Mouse (Mus musculus): ENCODE results near the gene Wdr26. TPM values are rescaled to one million over a fixed set of nuclear protein-coding genes. Genes with fewer than 3 reads are reported as not detected.

Wdr26 gene
- polyA plus RNA-seq, 1 experiment, result 17.8 TPM

GRCm38 (mm10) chr1:181151541-181151940 lies 60.3 kb downstream of the Wdr26 start:
- H3K36me3 ChIP-seq (ENCODE audit: control insufficient read depth), result peaks cover 51% of the 10 kb centered on the region
- H3K27me3 ChIP-seq (ENCODE audit: control insufficient read depth), result no peaks in the 10 kb centered on the region
- H3K4me1 ChIP-seq (ENCODE audit: control insufficient read depth), result peaks cover 64% of the 10 kb centered on the region
- TF ChIP-seq GATA1 (IDR thresholded peaks at IDR 0.05; ENCODE audit: low read length), result no peak
- no peak for TF ChIP-seq TAL1 (IDR thresholded peaks at IDR 0.05; ENCODE audit: low read length)
- peak overlapping the region; percentile 92 for H3K4me3 ChIP-seq (replicated peaks)
- no peaks in the 10 kb centered on the region for H3K9me3 ChIP-seq (ENCODE audit: control insufficient read depth, low read length)

GRCm38 (mm10) chr1:181150827-181151534 lies 60.8 kb downstream of the Wdr26 start:
- H3K9me3 ChIP-seq (ENCODE audit: control insufficient read depth, low read length), result no peaks in the 10 kb centered on the region
- peaks cover 47% of the 10 kb centered on the region for H3K36me3 ChIP-seq (ENCODE audit: control insufficient read depth)
- H3K27me3 ChIP-seq (ENCODE audit: control insufficient read depth), result no peaks in the 10 kb centered on the region
- H3K4me3 ChIP-seq (replicated peaks), result peak overlapping the region; percentile 92
- TF ChIP-seq TAL1 (IDR thresholded peaks at IDR 0.05; ENCODE audit: low read length) (no peak), GATA1 (IDR thresholded peaks at IDR 0.05; ENCODE audit: low read length) (no peak)
- H3K4me1 ChIP-seq (ENCODE audit: control insufficient read depth), result peaks cover 69% of the 10 kb centered on the region

DNA sequence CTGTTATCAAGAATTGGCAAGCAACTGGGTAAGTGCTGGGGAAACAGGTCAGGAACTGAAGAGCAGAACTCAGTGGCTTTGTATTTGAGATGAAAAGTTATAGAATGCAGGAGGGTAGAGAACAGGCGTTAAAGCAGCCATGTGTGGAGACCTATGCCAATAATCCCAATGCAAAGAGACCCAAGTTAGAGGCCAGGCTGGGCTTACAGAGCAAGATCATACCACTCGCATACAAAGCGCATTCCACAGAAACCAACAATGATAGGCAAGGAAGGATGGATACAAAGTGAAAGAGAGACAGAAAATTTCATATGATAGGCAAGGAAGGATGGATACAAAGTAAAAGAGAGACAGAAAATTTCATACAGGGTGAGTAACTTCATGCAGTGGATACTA lies 61.4 kb downstream of the Wdr26 start:
- Histone ChIP-seq H3K9me3 (ENCODE audit: control insufficient read depth, low read length) (no peaks in the 10 kb centered on the region), H3K36me3 (ENCODE audit: control insufficient read depth) (peaks cover 41% of the 10 kb centered on the region), H3K4me3 (replicated peaks) (peak overlapping the region; percentile 92), H3K27me3 (ENCODE audit: control insufficient read depth) (no peaks in the 10 kb centered on the region), H3K4me1 (ENCODE audit: control insufficient read depth) (peaks cover 74% of the 10 kb centered on the region)
- TF ChIP-seq GATA1 (IDR thresholded peaks at IDR 0.05; ENCODE audit: low read length) (no peak), TAL1 (IDR thresholded peaks at IDR 0.05; ENCODE audit: low read length) (no peak)

DNA sequence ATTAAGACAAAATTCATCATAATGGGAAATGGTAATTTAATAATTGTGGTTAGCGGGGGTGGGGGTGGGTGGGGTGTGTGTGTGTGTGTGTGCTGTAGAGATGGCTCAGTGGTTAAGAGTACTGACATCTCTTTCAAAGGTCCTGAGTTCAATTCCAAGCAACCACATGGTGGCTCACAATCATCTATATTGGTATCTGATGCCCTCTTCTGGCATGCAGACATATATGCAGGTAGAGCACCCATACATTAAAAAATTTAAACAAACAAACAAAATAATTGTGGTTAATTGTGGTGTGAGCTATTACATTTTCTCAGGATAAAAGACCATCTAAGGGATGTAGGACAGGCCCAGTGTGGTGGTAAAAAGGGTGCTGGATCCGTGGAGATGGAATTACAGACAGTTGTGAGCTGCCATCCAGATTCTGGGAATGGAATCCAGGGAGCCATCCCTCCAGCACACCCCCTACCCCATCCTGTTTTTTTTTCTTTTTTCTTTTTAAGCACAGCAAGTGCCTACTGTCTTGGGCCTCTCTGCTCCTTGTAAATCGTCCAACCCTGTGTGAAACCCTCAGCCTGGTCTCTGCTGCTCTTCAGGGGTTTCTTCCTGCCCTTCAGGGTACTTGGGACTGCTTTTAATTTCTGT lies 62.3 kb downstream of the Wdr26 start:
- no peaks in the 10 kb centered on the region for H3K27me3 ChIP-seq (ENCODE audit: control insufficient read depth)
- H3K9me3 ChIP-seq (ENCODE audit: control insufficient read depth, low read length), result no peaks in the 10 kb centered on the region
- H3K4me3 ChIP-seq (replicated peaks), result no peak overlapping the region
- TF ChIP-seq TAL1 (IDR thresholded peaks at IDR 0.05; ENCODE audit: low read length), result no peak
- TF ChIP-seq GATA1 (IDR thresholded peaks at IDR 0.05; ENCODE audit: low read length), result no peak
- peaks cover 78% of the 10 kb centered on the region for H3K4me1 ChIP-seq (ENCODE audit: control insufficient read depth)
- peaks cover 32% of the 10 kb centered on the region for H3K36me3 ChIP-seq (ENCODE audit: control insufficient read depth)

- Histone ChIP-seq H3K27me3 (ENCODE audit: control insufficient read depth) (no peaks in the 10 kb centered on the region), H3K4me1 (ENCODE audit: control insufficient read depth) (peaks cover 78% of the 10 kb centered on the region), H3K36me3 (ENCODE audit: control insufficient read depth) (peaks cover 23% of the 10 kb centered on the region), H3K4me3 (replicated peaks) (peak overlapping the region; percentile 19), H3K9me3 (ENCODE audit: control insufficient read depth, low read length) (no peaks in the 10 kb centered on the region)
- TF ChIP-seq GATA1 (IDR thresholded peaks at IDR 0.05; ENCODE audit: low read length), result no peak; the same call in 1 of the 2 replicates
- TF ChIP-seq TAL1 (IDR thresholded peaks at IDR 0.05; ENCODE audit: low read length), result no peak
Measured at GRCm38 (mm10) chr1:181148540-181148939, 63.3 kb downstream of the Wdr26 start.

- Histone ChIP-seq H3K4me3 (replicated peaks) (peak overlapping the region; percentile 96), H3K27me3 (ENCODE audit: control insufficient read depth) (no peaks in the 10 kb centered on the region), H3K36me3 (ENCODE audit: control insufficient read depth) (peaks cover 30% of the 10 kb centered on the region), H3K4me1 (ENCODE audit: control insufficient read depth) (peaks cover 71% of the 10 kb centered on the region), H3K9me3 (ENCODE audit: control insufficient read depth, low read length) (no peaks in the 10 kb centered on the region)
- TF ChIP-seq TAL1 (IDR thresholded peaks at IDR 0.05; ENCODE audit: low read length) (no peak), GATA1 (IDR thresholded peaks at IDR 0.05; ENCODE audit: low read length) (no peak)
Measured at GRCm38 (mm10) chr1:181146187-181146586, 65.6 kb downstream of the Wdr26 start.

DNA sequence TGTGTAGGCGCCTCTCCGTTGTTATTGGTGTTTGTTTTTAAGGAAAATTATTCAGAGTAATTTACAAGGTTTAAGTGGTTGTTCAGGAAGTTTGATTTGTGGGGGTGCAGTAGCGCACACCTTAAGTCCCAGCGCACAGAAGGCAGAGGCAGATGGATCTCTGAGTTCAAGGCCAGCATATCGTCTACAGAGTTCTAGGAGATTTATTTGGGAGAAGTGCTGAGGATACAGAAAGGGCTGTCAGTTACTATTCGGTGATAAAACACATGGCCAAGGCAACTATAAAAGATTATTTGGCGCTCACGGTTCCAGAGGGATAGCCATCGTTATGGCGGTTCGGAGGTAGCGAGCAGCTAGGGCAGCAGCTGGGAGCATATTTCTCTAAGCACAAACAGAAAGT lies 66.8 kb downstream of the Wdr26 start:
- TF ChIP-seq GATA1 (IDR thresholded peaks at IDR 0.05; ENCODE audit: low read length) (no peak), TAL1 (IDR thresholded peaks at IDR 0.05; ENCODE audit: low read length) (no peak)
- H3K9me3 ChIP-seq (ENCODE audit: control insufficient read depth, low read length), result no peaks in the 10 kb centered on the region
- peaks cover 61% of the 10 kb centered on the region for H3K4me1 ChIP-seq (ENCODE audit: control insufficient read depth)
- H3K4me3 ChIP-seq (replicated peaks), result peak overlapping the region; percentile 96
- H3K27me3 ChIP-seq (ENCODE audit: control insufficient read depth), result no peaks in the 10 kb centered on the region
- H3K36me3 ChIP-seq (ENCODE audit: control insufficient read depth), result peaks cover 38% of the 10 kb centered on the region

DNA sequence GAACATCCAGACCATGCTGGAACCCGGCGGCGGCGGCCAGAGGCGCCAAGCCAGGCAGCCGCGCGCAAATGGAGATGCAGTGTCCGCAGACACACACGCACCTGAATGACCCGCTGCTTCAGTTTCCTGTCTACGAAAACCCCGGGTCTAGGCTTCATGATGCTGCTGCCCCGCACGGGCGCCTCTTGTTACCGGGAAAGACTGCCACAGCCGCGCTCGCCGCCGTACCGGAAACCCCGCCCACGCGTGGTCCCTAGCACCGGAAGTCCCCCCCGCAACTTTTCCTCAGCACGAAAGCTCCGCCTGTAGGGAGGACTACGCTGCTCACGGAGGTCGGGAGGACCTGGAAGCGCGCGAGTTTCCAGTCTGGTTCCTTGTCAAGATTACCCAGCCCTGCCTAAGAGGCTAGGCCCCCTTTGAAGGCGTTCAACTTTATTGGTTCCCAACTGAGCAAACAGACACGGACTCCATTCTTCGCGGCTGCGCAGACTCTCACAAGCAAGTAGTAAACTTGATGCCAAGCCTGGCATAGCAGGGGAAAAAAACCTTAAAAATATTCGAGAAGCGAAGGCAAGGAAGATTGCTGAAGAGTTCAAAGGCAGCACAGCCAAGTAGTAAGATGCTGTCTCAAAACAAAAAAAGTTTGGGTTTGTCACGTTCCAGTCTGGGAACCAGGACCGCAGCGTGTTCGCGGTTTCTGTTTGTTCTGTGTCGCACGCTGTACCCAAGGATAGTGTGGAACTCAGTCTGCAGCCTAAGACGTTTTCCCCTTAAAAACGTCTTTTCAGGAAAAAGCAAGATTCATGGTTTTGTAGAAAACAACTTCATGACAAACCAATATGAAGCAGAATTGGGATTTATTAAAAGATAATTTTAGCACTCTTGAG lies 67.6 kb downstream of the Wdr26 start, which contains the start of the genes Nvl and Cnih4:
Nvl (minus strand) TSS at position 255 of the 887 bp plus-strand sequence.
Cnih4 (plus strand) TSS at position 744 of the 887 bp plus-strand sequence.
- Histone ChIP-seq H3K36me3 (ENCODE audit: control insufficient read depth) (peaks cover 41% of the 10 kb centered on the region), H3K9me3 (ENCODE audit: control insufficient read depth, low read length) (no peaks in the 10 kb centered on the region), H3K4me3 (replicated peaks) (peak within 1 kb of the TSS; percentile 96), H3K27me3 (ENCODE audit: control insufficient read depth) (no peaks in the 10 kb centered on the region), H3K4me1 (ENCODE audit: control insufficient read depth) (peaks cover 53% of the 10 kb centered on the region)
- TF ChIP-seq TAL1 (IDR thresholded peaks at IDR 0.05; ENCODE audit: low read length) (no peak), GATA1 (IDR thresholded peaks at IDR 0.05; ENCODE audit: low read length) (no peak)

GRCm38 (mm10) chr1:181143609-181143949 lies 68.2 kb downstream of the Wdr26 start:
- Histone ChIP-seq H3K4me3 (replicated peaks) (peak overlapping the region; percentile 96), H3K27me3 (ENCODE audit: control insufficient read depth) (no peaks in the 10 kb centered on the region), H3K36me3 (ENCODE audit: control insufficient read depth) (peaks cover 47% of the 10 kb centered on the region), H3K9me3 (ENCODE audit: control insufficient read depth, low read length) (no peaks in the 10 kb centered on the region), H3K4me1 (ENCODE audit: control insufficient read depth) (peaks cover 47% of the 10 kb centered on the region)
- TF ChIP-seq GATA1 (IDR thresholded peaks at IDR 0.05; ENCODE audit: low read length) (no peak), TAL1 (IDR thresholded peaks at IDR 0.05; ENCODE audit: low read length) (no peak)
